Mouse (Mus musculus) spleen, adult 12 weeks (tissue): ENCODE results near the gene Dcaf10.
"Not testable (repeated sequence)": the region's sequence is repeated elsewhere in the genome, so short reads cannot be mapped to it uniquely, and the experiment has no call there.

Source experiments
- DNase-seq: peaks from one replicate; pipeline ENCODE4 v3.0.0; 2022; ENCODE audit warnings: low spot score

The Dcaf10 gene

DNA sequence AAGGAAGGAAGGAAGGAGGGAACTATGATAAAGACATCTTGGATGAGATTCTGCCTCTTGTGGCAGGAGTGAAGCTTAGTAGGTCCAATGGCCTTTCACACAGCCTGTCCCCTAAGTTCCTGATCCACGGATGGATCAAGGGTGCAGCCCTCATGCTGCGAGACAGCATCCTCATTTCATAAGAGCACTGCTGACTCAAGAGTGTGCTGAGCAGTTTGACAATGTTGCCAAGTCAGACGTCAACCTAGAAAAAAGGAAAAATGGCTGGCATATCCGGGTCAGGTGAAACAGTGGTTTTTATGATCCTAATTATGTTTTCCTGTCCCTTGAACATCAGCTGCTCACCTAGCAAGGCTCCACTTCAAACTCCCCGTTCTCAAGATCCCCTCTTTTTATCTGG lies 51.8 kb downstream of the Dcaf10 start:
- no peak for DNase-seq

- DNase-seq: not testable (repeated sequence)
These were observed 54.3 kb downstream of the Dcaf10 start for GRCm38 (mm10) chr4:45396211-45396610.

GRCm38 (mm10) chr4:45398315-45398714 lies 56.4 kb downstream of the Dcaf10 start:
- not testable (repeated sequence) for DNase-seq

DNA sequence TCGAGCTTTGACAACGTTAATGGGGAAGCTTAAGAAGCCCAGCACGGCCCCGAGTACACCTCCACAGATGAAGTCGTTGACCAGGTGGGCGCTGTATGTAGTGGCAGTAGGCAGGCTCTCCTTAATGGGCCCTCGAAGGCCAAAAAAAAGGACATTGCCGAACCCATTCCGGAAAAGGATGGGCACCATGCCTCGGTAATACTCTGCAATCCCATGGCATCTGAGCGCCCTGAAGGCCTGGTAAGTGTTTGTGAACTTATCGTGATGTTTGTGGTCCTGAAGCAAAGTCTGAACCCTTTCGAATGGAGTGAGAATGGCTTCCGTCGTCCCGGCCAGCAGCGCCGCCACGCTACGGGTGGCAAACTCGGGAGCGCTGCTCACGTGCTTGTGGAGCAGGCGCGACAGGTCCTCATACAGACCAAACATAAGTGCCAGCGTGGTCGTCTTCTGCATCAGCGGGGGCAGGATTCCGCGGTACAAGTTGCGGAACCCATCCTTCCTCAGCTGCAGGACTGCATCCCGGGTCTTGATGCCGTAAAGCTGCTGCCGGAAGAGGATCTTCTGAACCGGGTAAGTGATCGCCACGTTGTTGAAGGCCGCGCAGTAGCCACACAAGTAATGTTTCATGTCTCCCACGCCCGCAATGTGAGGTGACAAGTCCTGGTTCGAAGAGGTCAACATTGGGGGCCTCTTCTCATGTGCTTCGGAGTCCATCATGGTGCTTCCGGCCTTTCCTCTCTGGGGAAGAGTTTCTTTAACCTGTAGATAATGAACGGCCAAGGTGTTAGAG lies 57.7 kb downstream of the Dcaf10 start:
- no peak for DNase-seq

DNA sequence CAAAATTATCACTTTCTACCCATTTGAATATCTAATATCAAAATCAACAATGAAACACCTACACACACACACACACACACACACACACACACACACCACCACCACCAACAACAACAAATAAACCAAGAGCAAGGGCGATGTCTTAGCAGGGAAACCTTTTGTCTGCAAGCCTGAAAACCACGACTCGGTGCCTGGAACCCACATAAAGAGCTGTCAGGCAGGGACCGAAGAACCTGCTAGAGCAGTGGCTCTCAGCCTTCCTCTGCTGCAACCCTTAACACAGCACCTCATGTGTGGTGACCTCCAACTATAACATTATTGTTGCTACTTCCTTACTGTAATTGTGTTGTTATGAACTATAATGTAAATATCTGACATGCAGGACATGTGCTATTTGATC lies 60.4 kb downstream of the Dcaf10 start:
- DNase-seq: no peak

DNA sequence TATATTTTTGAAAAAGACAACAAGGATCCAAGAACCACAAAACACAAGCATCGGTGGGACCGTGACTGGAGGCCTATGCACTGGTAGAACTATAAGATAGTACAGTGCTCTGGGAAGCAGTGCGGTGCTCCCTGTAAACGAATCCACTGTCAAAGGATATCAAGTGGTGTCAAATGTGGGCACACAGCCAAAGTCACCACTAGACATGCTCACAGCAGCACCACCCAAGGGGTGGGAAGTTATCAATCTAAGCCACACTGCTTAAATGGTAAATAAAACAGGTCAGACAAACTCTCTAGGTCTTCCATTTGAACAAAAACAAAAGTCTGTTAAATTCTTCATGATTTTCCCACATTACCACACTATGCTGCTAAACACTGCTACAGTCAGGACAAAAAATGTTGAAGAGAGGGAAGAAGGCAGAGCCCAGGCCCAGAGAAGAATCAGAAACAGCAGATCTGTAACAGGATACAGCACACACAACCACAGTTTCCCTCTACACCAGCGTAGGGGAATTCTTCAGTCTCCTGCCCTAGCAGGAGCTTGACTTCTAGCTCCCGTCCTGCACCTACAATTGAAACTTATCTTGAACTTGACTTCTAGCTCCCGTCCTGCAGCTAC lies 61.1 kb downstream of the Dcaf10 start:
- peak; percentile 76 for DNase-seq

- peak; percentile 23 for DNase-seq
These were observed 61.6 kb downstream of the Dcaf10 start for GRCm38 (mm10) chr4:45403499-45403878.

DNA sequence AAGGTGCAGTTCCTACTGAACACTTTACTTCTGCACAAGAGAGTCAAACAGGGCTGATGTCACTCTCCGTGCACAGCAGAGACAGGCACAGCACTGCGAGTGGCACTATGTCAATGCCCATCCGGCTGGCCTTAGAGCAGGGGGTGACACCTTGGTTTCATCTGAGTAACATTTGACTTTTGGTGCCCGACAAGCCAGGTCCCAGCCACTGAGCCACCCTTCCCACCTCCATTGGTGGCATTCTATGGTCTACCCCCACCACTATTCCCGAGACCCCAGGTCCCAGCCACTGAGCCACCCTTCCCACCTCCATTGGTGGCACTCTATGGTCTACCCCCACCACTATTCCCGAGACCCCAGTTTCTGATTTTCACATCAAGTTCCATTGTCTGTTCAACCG lies 62.2 kb downstream of the Dcaf10 start:
- no peak for DNase-seq

- DNase-seq: no peak
These were observed 63.4 kb downstream of the Dcaf10 start for GRCm38 (mm10) chr4:45405315-45405714.

- no peak for DNase-seq
These were observed 64.5 kb downstream of the Dcaf10 start for GRCm38 (mm10) chr4:45406397-45406796.

DNA sequence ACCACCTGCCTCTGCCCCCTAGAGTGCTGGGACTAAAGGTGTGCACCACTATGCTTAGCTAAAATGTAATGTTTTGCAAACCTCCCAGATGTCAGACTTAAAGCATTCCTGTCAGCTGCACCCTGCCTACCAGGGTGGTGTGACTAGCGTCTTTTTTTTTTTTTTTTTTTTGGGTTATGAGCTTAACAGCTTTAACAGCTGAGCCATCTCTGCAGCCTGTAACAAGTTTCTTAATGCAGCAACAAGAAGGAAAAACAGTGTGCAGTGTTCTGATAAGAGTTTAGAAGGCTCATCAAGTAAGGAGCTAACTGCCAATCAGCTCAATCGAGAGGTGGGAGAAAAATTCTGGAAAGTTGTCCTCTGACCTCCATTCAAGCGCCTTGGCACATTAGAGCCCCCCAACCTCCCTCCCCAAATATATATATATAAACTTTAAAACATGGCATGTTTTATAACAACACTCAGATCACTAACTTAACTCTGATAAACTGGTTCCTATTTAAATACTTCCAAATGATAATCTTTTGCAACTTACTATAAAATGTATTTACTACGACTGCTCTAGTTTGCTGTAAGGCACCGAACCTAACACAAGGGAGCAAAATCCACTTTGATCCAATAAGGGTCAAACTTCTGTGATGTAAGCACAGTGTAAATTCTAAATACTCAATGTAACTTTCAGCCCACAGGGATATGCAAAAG lies 65.3 kb downstream of the Dcaf10 start:
- DNase-seq: peak; percentile 29

DNA sequence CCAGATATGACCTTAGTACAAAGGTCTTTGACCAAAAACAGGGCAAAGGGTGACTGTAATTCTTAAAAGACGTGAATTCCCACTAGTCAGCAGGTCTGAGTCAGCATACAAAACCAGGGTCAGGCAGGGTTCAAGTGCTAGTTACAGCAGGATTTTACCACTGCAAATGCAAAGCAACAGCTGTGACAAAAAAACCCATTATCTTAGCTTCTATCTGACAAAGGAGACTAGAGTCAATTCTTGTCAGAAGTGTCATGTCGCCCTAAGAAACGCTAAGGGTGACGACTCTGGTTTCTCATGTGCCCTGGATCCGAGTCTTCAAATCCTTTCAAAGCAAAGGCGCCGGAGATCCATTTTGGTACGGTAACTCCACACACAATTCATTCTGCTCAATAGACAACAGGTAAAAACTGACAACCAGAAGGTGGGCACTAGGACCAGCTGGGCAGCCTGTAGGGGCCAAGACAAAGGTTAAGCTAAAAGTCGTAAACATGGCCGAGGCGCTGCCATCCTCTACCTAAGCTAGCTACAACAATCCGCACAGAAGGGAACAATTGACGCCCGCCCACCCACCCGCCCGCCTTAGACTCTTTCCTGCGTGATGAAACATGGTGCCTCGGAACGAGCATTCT lies 65.9 kb downstream of the Dcaf10 start:
- DNase-seq: peak; percentile 45

- DNase-seq: peak; percentile 87
These were observed 66.7 kb downstream of the Dcaf10 start, which contains the start of gene Slc25a51 for GRCm38 (mm10) chr4:45408427-45409132. Slc25a51 (minus strand) TSS chr4:45408766.

DNA sequence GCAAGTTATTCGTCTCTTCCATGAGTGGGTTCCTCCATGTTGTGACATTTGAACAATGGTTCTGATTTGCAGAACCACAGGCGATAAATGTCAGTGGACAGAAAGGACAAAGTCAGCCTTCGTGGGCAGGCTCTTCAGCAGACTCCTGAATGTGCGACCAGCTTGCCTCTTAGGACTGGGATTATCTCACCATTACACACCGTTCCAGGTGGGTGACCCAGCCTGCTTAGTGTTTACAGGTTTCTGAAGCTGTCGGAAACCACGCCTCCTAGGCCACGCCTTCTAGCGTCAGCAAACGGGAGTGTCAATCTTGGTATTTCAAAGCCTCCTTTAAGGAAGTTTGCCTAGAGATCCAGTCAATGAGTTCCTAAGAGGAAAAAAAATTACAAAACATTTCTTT lies 67.4 kb downstream of the Dcaf10 start:
- DNase-seq: peak; percentile 86

DNA sequence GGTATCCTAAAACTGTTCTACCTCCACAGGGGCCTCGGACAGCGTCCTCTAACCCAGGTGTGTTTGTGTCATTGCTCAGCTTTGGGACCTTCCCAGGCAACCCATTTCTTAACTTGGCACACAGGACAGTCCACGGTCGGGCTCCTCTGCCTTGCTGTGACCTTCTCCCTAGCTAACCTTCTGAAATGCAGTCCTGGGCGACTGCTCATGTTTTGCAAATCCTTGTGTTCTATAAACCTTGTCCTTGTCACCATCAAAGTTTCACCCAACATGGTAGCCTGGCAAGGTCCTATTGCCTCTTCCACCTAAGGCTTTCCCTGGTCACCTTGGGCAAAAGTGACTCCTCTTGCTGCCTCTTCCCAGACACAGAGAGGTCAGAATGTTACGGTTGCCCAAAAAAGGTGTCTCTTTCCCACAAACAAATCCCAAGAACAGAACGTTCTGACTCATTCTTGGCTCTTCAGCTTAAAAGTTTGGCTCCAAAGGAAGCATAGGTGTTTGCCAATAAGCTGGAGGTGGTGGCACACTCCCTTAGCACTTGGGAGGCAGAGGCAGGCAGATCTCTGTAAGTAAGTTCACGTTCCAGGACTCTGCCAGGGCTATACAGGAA lies 69.4 kb downstream of the Dcaf10 start:
- no peak for DNase-seq

GRCm38 (mm10) chr4:45412433-45413192 lies 70.7 kb downstream of the Dcaf10 start:
- no peak for DNase-seq

DNA sequence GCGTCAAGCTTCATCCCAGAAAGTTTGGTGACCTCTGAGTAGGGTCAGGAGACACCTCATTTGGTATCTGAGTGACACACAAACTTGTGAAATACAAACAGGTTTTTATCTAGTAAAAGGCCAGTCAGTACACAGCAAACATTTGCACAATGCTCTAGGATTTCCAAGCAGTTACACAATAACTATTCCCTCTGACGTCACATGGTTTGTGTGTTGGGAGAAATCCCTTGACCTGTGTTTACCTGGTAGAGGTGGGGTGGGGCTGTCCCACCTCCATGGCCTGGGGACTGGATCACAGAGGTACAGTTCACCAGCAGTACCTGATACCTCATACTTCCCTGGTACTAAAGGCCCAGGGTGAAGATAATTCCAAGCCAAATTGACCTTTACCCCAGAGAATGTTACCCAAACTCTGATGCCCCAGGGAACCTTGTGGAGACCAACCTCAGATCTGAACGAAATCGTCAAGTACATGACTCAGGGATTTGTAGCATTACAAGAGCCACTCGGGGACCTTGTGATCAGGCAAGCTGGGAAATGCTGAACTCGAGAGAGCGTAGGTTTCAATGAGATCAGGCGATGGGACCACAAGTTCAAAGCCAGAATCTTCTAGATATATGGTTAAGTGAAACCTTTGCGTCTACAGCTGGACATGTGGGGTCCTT lies 71.9 kb downstream of the Dcaf10 start:
- DNase-seq: no peak

GRCm38 (mm10) chr4:45416314-45416713 lies 74.4 kb downstream of the Dcaf10 start:
- DNase-seq: no peak

DNA sequence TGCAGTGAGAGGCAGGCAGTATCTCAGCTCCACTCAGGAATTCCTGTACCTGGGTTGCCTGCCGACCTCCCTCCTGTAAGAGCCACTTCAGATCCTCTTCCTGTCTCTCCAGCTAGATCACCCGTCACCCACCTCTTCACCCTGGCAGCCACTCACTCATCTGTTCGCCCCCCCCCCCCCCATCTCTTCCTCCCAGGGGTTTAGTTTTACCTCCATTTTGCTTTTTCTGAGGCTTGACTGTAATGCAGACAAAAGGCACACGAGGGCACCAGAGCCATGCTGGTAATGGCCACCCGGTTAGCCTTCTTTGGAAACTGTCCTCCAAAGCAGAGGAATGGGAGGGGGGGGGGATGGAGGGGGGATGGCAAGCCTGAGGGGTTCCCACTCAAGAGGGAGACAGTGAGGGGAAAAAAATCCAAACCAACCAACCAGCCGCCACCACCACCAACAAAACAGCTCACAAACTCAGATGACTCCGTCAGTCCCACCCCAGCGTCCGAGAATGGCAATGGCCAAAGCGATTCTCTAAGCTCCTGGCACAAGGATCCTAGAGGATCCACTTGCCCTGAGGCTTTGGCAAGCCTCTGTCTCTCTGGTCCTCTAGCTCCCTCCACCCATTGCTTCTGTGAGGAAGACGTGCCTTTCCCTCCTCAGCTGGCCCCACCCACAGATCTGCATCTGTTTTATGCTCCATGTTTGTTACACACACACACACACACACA lies 76.5 kb downstream of the Dcaf10 start:
- DNase-seq: no peak
